Mouse (Mus musculus): Measurements from ENCODE around the gene Sik3. TPM values are rescaled to one million over a fixed set of nuclear protein-coding genes. Genes with fewer than 3 reads are reported as not detected.
A peak's percentile ranks its signal among the peaks of the same experiment; 100 is the strongest.

The Sik3 gene
- polyA plus RNA-seq, 1 experiment from 2014 or later, result 12.0 TPM

GRCm38 (mm10) chr9:46178595-46178994, 166.0 kb downstream of the Sik3 start:
- Histone ChIP-seq H3K4me2 (replicated peaks) (no peak overlapping the region), H3K9me3 (no peaks in the 10 kb centered on the region), H3K4me1 (0 out of 2 replicates have a peak, but pooled peaks cover 5% of the 10 kb centered on the region), H3K27ac (no peak overlapping the region), H3K9ac (no peak overlapping the region), H3K27me3 (no peaks in the 10 kb centered on the region), H3K4me3 (no peak overlapping the region), H3K36me3 (peaks cover 8% of the 10 kb centered on the region; the same call in 1 of the 2 replicates)
- 89% methylated on average over 9 of the region's 9 CpGs for WGBS
- no peak for ATAC-seq (ENCODE audit: insufficient number of reproducible peaks, insufficient read depth, low FRiP score, low TSS enrichment)

- Histone ChIP-seq H3K27me3 (no peaks in the 10 kb centered on the region), H3K4me1 (no peaks in the 10 kb centered on the region), H3K4me2 (replicated peaks) (no peak overlapping the region), H3K4me3 (no peak overlapping the region), H3K36me3 (peaks cover 8% of the 10 kb centered on the region; the same call in 1 of the 2 replicates), H3K9ac (no peak overlapping the region), H3K27ac (no peak overlapping the region), H3K9me3 (no peaks in the 10 kb centered on the region)
- WGBS, result 86% methylated on average over 8 of the region's 8 CpGs
- no peak for ATAC-seq (ENCODE audit: insufficient number of reproducible peaks, insufficient read depth, low FRiP score, low TSS enrichment)
Measured at GRCm38 (mm10) chr9:46181297-46181696, 168.7 kb downstream of the Sik3 start.

DNA sequence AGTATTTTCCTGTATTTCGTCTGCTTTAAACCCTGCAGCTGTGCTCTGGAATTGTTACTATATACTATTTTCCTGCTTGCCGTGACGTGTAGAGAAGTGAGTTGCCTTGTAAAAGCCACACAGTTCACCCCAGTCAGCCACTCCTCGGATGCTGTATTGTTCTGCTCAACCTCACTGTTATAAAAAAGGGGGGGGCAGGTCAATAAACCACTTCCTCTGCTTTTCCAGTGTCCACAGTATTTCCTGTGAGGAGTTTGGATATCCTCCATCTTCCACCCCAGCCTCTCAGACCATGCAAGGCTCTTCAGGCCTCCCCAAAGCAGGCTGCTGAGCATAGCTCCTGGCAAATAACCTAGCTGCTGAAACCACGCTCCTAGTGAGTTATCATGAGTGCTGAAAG, 171.9 kb downstream of the Sik3 start:
- H3K4me2 ChIP-seq (replicated peaks), result no peak overlapping the region
- H3K27ac ChIP-seq, result no peak overlapping the region
- H3K9ac ChIP-seq, result no peak overlapping the region
- H3K4me1 ChIP-seq, result no peaks in the 10 kb centered on the region
- H3K4me3 ChIP-seq, result no peak overlapping the region
- ATAC-seq (ENCODE audit: insufficient number of reproducible peaks, insufficient read depth, low FRiP score, low TSS enrichment), result no peak
- no peaks in the 10 kb centered on the region for H3K27me3 ChIP-seq
- no peaks in the 10 kb centered on the region for H3K9me3 ChIP-seq
- 75% methylated on average over 5 of the region's 5 CpGs for WGBS
- no peaks in the 10 kb centered on the region for H3K36me3 ChIP-seq

GRCm38 (mm10) chr9:46185191-46185590, 172.6 kb downstream of the Sik3 start:
- H3K4me2 ChIP-seq (replicated peaks), result no peak overlapping the region
- H3K9me3 ChIP-seq, result no peaks in the 10 kb centered on the region
- 43% methylated on average over 2 of the region's 2 CpGs for WGBS
- no peak overlapping the region for H3K4me3 ChIP-seq
- no peak overlapping the region for H3K9ac ChIP-seq
- H3K36me3 ChIP-seq, result no peaks in the 10 kb centered on the region
- ATAC-seq (ENCODE audit: insufficient number of reproducible peaks, insufficient read depth, low FRiP score, low TSS enrichment), result no peak
- no peaks in the 10 kb centered on the region for H3K27me3 ChIP-seq
- H3K27ac ChIP-seq, result no peak overlapping the region
- no peaks in the 10 kb centered on the region for H3K4me1 ChIP-seq

DNA sequence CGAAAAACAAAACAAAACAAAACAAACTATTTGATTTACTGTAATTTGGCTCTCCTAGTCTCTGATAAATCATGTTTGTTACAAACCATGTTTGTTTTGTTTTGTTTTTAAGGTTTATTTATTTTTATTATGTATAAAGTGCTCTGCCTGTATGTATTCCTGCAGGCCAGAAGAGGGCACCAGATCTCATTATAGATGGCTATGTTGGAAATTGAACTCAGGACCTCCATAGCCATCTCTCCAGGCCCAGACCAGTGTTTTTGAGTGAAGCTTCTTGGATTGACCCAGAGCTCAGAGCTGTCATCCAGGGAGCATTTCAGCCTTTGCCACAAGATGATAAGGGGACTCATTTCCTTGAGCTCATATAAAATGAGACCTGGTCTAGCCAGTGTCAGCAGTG, 173.8 kb downstream of the Sik3 start:
- H3K4me1 ChIP-seq, result 0 out of 2 replicates have a peak, but pooled peaks cover 7% of the 10 kb centered on the region
- 88% methylated on average over 1 of the region's 1 CpGs for WGBS
- no peak overlapping the region for H3K9ac ChIP-seq
- no peaks in the 10 kb centered on the region for H3K27me3 ChIP-seq
- H3K4me3 ChIP-seq, result no peak overlapping the region
- no peak overlapping the region for H3K27ac ChIP-seq
- H3K9me3 ChIP-seq, result no peaks in the 10 kb centered on the region
- H3K36me3 ChIP-seq, result no peaks in the 10 kb centered on the region
- no peak for ATAC-seq (ENCODE audit: insufficient number of reproducible peaks, insufficient read depth, low FRiP score, low TSS enrichment)
- no peak overlapping the region for H3K4me2 ChIP-seq (replicated peaks)

GRCm38 (mm10) chr9:46188370-46188769, 175.8 kb downstream of the Sik3 start:
- H3K27ac ChIP-seq, result no peak overlapping the region
- no peak for ATAC-seq (ENCODE audit: insufficient number of reproducible peaks, insufficient read depth, low FRiP score, low TSS enrichment)
- H3K9ac ChIP-seq, result no peak overlapping the region
- WGBS, result 80% methylated on average over 4 of the region's 4 CpGs
- 0 out of 2 replicates have a peak, but pooled peaks cover 7% of the 10 kb centered on the region for H3K4me1 ChIP-seq
- no peak overlapping the region for H3K4me3 ChIP-seq
- no peaks in the 10 kb centered on the region for H3K9me3 ChIP-seq
- H3K36me3 ChIP-seq, result no peaks in the 10 kb centered on the region
- no peak overlapping the region for H3K4me2 ChIP-seq (replicated peaks)
- no peaks in the 10 kb centered on the region for H3K27me3 ChIP-seq

DNA sequence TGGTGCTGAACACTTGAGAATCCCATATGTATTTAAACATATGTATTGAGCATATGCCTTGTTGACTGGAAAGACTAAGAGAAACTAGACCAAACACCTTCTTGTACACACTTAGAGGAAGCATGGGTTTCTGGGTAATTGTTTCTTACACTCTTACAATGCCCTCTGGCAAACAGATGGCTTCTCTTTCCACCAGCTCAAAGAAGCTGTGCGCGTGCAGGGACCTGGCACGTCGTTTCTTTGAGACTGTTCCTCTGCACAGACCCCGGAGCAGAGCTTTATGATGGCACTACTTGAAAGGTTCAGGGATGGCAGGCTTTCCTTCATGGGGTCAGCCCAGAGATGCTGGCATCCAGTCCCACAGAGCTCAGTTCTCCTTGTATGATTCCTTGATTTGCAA, 176.3 kb downstream of the Sik3 start:
- Histone ChIP-seq H3K27ac (no peak overlapping the region), H3K4me3 (no peak overlapping the region), H3K27me3 (no peaks in the 10 kb centered on the region), H3K4me1 (0 out of 2 replicates have a peak, but pooled peaks cover 7% of the 10 kb centered on the region), H3K36me3 (no peaks in the 10 kb centered on the region), H3K4me2 (replicated peaks) (no peak overlapping the region), H3K9me3 (no peaks in the 10 kb centered on the region), H3K9ac (no peak overlapping the region)
- 57% methylated on average over 5 of the region's 5 CpGs for WGBS
- no peak for ATAC-seq (ENCODE audit: insufficient number of reproducible peaks, insufficient read depth, low FRiP score, low TSS enrichment)

DNA sequence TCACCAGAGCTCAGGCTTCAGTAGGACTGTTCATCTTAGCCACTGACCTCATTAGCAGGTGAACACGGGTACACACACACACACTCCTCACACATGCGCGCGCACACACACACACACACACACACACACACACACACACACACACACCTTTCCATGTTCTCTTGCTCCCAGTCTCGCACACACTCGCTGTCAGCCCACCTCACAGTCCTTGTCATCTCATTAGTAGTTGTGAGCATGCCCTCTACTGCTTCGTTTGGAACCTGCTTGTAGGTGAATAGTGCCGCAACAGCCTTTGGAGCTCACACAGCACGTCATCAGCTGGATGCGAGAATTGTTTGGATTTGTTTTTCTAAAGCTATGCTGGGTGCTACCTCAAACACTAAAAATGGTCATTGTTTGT, 176.8 kb downstream of the Sik3 start:
- no peak overlapping the region for H3K4me2 ChIP-seq (replicated peaks)
- no peak for ATAC-seq (ENCODE audit: insufficient number of reproducible peaks, insufficient read depth, low FRiP score, low TSS enrichment)
- no peak overlapping the region for H3K9ac ChIP-seq
- H3K27me3 ChIP-seq, result no peaks in the 10 kb centered on the region
- H3K4me1 ChIP-seq, result 0 out of 2 replicates have a peak, but pooled peaks cover 7% of the 10 kb centered on the region
- H3K4me3 ChIP-seq, result no peak overlapping the region
- no peak overlapping the region for H3K27ac ChIP-seq
- no peaks in the 10 kb centered on the region for H3K36me3 ChIP-seq
- no peaks in the 10 kb centered on the region for H3K9me3 ChIP-seq
- 84% methylated on average over 10 of the region's 10 CpGs for WGBS

DNA sequence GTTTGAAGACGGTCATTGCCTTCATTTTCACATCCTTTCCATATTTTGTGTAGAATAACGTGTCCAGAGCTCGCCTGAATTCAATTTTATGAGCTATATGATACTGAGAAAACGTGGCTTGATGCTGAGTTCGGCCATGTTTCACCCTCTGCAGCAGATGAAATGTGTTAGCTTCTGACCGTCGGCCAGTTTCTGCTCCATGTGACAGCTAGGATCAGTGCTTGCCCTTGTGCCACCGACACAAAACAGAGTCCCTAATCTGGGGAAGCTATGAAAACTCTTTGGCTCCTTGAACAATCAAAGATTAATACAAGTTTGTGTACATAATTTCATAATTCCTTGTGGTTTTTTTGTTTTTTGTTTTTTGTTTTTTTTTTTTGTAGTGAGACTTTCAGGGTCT, 178.6 kb downstream of the Sik3 start:
- WGBS, result 49% methylated on average over 8 of the region's 8 CpGs
- Histone ChIP-seq H3K27ac (0 out of 2 replicates have a peak overlapping the region, but pooled peaks have one; percentile 17), H3K9ac (0 out of 2 replicates have a peak overlapping the region, but pooled peaks have one; percentile 27)

GRCm38 (mm10) chr9:46191644-46192043, 179.0 kb downstream of the Sik3 start:
- Histone ChIP-seq H3K36me3 (peaks cover 17% of the 10 kb centered on the region; the same call in 1 of the 2 replicates), H3K4me1 (0 out of 2 replicates have a peak, but pooled peaks cover 7% of the 10 kb centered on the region), H3K9me3 (no peaks in the 10 kb centered on the region), H3K9ac (no peak overlapping the region), H3K4me3 (no peak overlapping the region), H3K4me2 (replicated peaks) (no peak overlapping the region), H3K27me3 (no peaks in the 10 kb centered on the region), H3K27ac (no peak overlapping the region)
- no peak for ATAC-seq (ENCODE audit: insufficient number of reproducible peaks, insufficient read depth, low FRiP score, low TSS enrichment)
- WGBS, result 29% methylated on average over 1 of the region's 1 CpGs

More for the DNA sequence above, 178.6 kb downstream of the Sik3 start:
- H3K27me3 ChIP-seq, result no peaks in the 10 kb centered on the region
- H3K4me2 ChIP-seq (replicated peaks), result no peak overlapping the region
- no peaks in the 10 kb centered on the region for H3K9me3 ChIP-seq
- H3K36me3 ChIP-seq, result peaks cover 12% of the 10 kb centered on the region; the same call in 1 of the 2 replicates
- H3K4me1 ChIP-seq, result 0 out of 2 replicates have a peak, but pooled peaks cover 7% of the 10 kb centered on the region
- H3K4me3 ChIP-seq, result no peak overlapping the region
- no peak for ATAC-seq (ENCODE audit: insufficient number of reproducible peaks, insufficient read depth, low FRiP score, low TSS enrichment)

- no peak overlapping the region for H3K9ac ChIP-seq
- no peak overlapping the region for H3K27ac ChIP-seq
- 82% methylated on average over 6 of the region's 6 CpGs for WGBS
- H3K4me2 ChIP-seq (replicated peaks), result no peak overlapping the region
- no peaks in the 10 kb centered on the region for H3K27me3 ChIP-seq
- no peaks in the 10 kb centered on the region for H3K9me3 ChIP-seq
- no peak overlapping the region for H3K4me3 ChIP-seq
- peaks cover 25% of the 10 kb centered on the region; the same call in 1 of the 2 replicates for H3K36me3 ChIP-seq
- no peak for ATAC-seq (ENCODE audit: insufficient number of reproducible peaks, insufficient read depth, low FRiP score, low TSS enrichment)
- H3K4me1 ChIP-seq, result 0 out of 2 replicates have a peak, but pooled peaks cover 7% of the 10 kb centered on the region
Measured at GRCm38 (mm10) chr9:46192642-46193041, 180.0 kb downstream of the Sik3 start.

GRCm38 (mm10) chr9:46194809-46195208, 182.2 kb downstream of the Sik3 start:
- no peak overlapping the region for H3K9ac ChIP-seq
- H3K27ac ChIP-seq, result no peak overlapping the region
- 80% methylated on average over 9 of the region's 9 CpGs for WGBS
- no peaks in the 10 kb centered on the region for H3K27me3 ChIP-seq
- ATAC-seq (ENCODE audit: insufficient number of reproducible peaks, insufficient read depth, low FRiP score, low TSS enrichment), result no peak
- H3K4me3 ChIP-seq, result no peak overlapping the region
- peaks cover 44% of the 10 kb centered on the region for H3K36me3 ChIP-seq
- H3K9me3 ChIP-seq, result no peaks in the 10 kb centered on the region
- no peak overlapping the region for H3K4me2 ChIP-seq (replicated peaks)
- H3K4me1 ChIP-seq, result 0 out of 2 replicates have a peak, but pooled peaks cover 7% of the 10 kb centered on the region
